Mouse (Mus musculus) mesoderm, embryonic 11.5 days (tissue): ENCODE data around the gene Atp13a2.

Source experiments
- DNase-seq: peaks from one replicate; pipeline ENCODE4 v3.0.0-alpha.2; 2012; ENCODE audit warnings: low read depth, low spot score

Gene Atp13a2

DNA sequence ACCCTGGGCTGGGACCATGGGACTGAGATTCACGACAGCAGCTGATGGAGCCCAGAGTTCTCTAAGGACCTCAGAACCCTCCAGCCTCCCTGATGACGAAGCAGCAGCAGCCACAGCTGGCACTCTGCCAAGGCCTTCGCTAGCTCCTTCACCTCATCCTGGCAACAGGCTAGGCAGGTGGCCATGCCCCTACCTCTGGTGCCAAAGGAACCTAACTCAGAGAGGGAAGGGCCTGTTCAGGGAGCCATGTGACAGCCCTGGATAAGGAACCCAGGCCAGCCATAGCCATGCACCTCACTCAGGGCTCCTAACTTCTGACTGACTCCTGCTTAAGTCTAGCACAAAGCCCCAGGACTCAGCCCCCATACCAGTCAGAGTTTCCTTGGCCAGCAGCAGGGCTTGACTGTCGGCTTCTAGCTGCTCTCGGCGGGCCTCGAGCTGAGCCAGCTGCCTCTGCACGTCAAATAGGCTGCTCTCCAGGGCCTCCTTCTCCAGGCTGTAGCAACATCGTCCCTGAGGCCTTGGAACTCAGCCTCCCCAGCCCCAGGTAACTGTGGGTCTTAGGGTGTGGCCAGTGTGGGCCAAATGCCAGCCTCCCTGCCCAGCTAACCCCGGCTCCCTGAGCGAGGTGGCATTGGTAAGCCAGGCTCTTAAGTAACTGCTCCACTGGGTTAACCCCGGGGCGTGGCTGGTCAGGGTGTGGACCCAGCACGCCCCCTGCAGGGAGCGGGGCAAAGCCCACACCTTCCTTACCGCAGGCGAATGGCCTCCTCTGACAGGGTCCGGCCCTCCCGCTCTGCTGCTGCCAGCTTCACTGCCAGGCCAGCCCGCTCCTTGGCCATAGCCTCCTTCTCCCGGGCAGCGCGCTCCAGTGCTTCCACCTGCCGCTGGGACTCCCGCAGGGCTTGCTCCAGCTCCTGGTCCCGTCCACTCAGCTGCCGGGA is 47.2 kb downstream of the Atp13a2 start:
- no peak for DNase-seq

GRCm38 (mm10) chr4:141041117-141041516 is 54.4 kb downstream of the Atp13a2 start:
- no peak for DNase-seq

DNA sequence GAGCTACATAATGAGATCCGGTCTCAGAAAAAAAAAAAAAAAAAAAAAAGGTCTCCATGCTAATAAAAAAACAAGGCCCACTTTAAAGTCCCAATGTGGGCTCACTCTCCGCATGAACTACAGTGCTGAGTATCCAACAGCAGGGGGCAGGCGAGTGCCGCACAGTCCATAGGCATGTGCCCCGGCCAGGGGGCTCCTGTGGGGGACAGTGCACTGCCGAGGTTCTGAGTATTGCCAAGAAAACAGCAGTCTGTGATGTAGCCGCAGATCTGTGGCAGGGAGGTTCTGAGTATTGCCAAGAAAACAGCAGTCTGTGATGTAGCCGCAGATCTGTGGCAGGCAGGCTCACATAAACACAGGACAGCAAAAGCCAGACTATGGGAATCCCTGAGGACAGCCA is 58.1 kb downstream of the Atp13a2 start:
- DNase-seq, result peak; percentile 79

DNA sequence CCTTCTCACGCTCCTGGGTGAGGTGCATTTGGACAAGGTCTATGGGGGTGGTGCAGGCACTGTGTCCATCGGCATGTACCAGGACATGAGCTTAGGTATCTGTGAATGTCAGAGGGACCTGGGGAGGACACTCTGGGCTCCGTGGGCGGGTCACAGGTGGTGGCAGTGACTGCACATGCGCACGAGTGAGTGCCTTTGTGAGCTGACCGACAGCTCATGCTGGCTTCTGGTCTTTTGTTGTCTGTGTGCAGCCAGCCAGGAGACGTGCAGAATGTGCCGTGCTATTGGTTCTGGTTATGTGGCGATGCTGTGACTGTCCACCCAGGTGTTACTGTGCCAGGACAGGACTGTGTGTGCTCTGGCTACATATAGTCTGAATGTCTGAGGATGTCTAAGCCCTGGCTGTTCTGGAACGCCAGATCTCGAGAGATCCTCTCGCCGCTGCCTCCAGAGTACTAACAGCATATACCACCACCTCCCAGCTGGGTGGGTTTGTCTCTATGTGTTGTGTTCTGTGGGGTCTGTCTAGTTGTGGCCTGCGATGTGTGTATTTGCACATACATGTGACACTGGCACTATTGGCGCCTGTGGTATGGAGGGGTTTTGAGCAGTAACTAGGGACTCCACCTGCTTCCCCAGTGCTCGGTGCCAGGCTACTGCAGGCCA is 62.3 kb downstream of the Atp13a2 start:
- no peak for DNase-seq

DNA sequence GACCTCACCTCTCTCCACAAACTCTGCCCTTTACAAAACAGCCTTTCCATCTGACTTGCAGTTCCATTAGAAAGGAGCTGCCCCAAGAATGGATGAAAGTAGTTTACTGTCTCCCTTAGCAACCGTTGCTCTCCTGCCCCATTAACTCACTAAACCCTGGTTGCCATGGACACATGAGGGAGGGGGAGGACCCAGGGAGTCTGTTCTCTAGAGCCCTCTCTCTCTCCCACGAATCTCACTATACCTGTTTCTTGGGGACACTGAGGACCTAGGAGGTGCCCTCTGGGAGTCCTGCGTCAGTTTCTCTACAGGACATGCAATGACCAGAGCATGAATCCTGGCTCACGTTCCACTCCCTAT is 62.8 kb downstream of the Atp13a2 start:
- peak; percentile 64 for DNase-seq

- DNase-seq, result no peak
These were observed 65.8 kb downstream of the Atp13a2 start for GRCm38 (mm10) chr4:141052442-141052841.

- DNase-seq, result no peak
These were observed 66.5 kb downstream of the Atp13a2 start for GRCm38 (mm10) chr4:141053138-141053537.

DNA sequence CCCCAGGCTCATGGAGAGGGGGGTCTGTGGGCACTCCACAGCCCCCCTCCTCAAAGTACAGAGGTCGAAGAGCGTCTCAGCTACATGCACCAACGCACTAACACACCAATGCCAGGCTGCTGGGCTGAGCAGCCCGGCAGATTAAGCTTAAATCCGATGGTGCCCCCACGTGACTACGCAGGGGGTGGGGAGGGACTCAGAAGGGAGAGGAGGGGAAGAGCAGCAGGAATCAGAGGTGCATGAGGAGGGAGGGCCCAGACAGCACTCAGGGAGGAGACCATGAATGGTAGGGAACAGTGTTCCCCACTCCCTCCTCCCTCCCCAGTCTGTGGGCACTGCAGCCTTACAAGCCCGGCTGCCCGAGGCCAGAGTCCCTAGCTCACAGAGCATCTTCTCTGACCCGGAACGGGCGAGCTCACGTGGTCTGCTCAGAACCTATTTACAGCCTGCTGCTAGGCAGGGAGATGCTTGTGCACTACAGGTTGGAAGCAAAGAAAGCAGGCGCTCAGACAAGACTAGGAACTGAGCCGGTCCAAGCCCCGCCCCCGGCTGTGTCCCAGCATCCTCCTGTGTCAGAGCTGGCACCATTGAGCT is 67.0 kb downstream of the Atp13a2 start:
- no peak for DNase-seq
